1 mouse cellular context compared by ENCODE assay signal in the genomic region with DNA sequence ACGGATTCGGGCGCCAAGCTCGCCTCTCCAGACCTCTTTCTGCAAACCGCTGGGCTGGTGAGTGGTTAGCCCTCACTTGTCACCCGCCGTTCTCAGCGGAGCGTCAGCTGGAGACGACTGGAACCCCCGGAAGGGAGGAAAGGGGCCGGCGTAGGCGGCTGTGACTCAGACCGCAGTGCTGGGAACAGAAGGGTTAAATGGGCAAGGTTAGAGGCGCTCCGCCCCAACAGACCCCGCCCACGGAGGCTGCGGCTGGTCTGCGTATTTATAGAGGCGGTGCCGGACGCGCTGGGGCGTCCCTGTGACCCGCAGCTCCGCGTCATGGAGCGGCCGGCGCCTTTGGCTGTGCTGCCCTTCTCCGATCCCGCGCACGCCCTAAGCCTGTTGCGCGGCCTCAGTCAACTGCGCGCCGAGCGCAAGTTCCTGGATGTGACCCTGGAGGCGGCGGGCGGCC.
A peak's percentile ranks its signal among the peaks of the same experiment; 100 is the strongest.
TF ChIP-seq lines count a peak whose summit lies in the region.

A gene (plus strand): TSS at position 182 of the 454 bp plus-strand sequence.

TF ChIP-seq in MEL, 35 proteins besides CTCF, POLR2A, EP300 and RAD21 (continued from another document):
- TF ChIP-seq ZKSCAN1 (IDR thresholded peaks at IDR 0.05; ENCODE audit: low read depth, low read length) (no peak), POLR2AphosphoS2 (IDR thresholded peaks at IDR 0.05; ENCODE audit: low read length) (peak; percentile 85; the same call in 1 of the 2 replicates), BHLHE40 (IDR thresholded peaks at IDR 0.05; ENCODE audit: borderline replicate concordance, low read depth, low read length) (no peak)
